In genomic region chr7:65115366-65115765, GRCm38 (mm10) we compare ENCODE assay signal across 36 mouse cellular contexts. TPM values are rescaled to one million over a fixed set of nuclear protein-coding genes. Genes with fewer than 3 reads are reported as not detected.
"Had no signal": no experiment of that assay in that cellular context is flagged by ENCODE, and none has a peak within 500 bp of the region (broad histone marks: within the 10 kb centered on the region; RNA-seq: fewer than 3 reads in every experiment).

No protein-coding gene starts in this region.

- H3K27ac ChIP-seq: heart, embryonic 10.5 days; heart, embryonic 13.5 days; heart, embryonic 15.5 days; hindbrain, embryonic 12.5 days; hindbrain, embryonic 13.5 days; hindbrain, embryonic 14.5 days; hindbrain, postnatal 0 days; intestine, embryonic 15.5 days; kidney, embryonic 15.5 days; kidney, postnatal 0 days; layer of hippocampus, adult 2 months; left cerebral cortex, adult 2 months had no signal

- H3K4me2 ChIP-seq: heart, embryonic 11.5 days; heart, embryonic 12.5 days; heart, embryonic 13.5 days; heart, embryonic 15.5 days; hindbrain, embryonic 12.5 days; hindbrain, embryonic 13.5 days; hindbrain, embryonic 14.5 days; intestine, embryonic 15.5 days; kidney, embryonic 15.5 days had no signal

- H3K9me3 ChIP-seq: heart, embryonic 10.5 days; heart, embryonic 12.5 days; heart, embryonic 13.5 days; heart, embryonic 15.5 days; hindbrain, embryonic 12.5 days; hindbrain, embryonic 13.5 days; intestine, embryonic 15.5 days; kidney, embryonic 15.5 days had no signal

- H3K27me3 ChIP-seq: heart, embryonic 15.5 days; hindbrain, embryonic 12.5 days; hindbrain, embryonic 13.5 days; intestine, embryonic 15.5 days; kidney, embryonic 15.5 days had no signal

- H3K4me1 ChIP-seq: heart, embryonic 12.5 days; heart, embryonic 13.5 days; heart, embryonic 15.5 days; hindbrain, embryonic 12.5 days; intestine, embryonic 15.5 days; kidney, embryonic 15.5 days had no signal

- DNase-seq: heart, postnatal 10 days; heart, postnatal 14 days; heart, postnatal 36 days; heart, postnatal 4 days; kidney, adult 11 months; kidney, adult 18-20 months; kidney, adult 2 months; kidney, adult 8-10 months; kidney, adult 9 months; kidney, postnatal 10 days; kidney, postnatal 14 days; kidney, postnatal 25 days; kidney, postnatal 36 days; kidney, postnatal 4 days; layer of hippocampus, adult 9-11 months; layer of hippocampus, postnatal 36 days had no signal

- H3K36me3 ChIP-seq: heart, embryonic 10.5 days; heart, embryonic 12.5 days; heart, embryonic 13.5 days; heart, embryonic 15.5 days; hindbrain, embryonic 12.5 days; hindbrain, embryonic 13.5 days; intestine, embryonic 15.5 days; kidney, embryonic 15.5 days had no signal

- ATAC-seq: hindbrain, embryonic 16.5 days; hindbrain, postnatal 0 days; inflammation-experienced regulatory T-cells, adult 6 months; intestine, embryonic 15.5 days; intestine, embryonic 16.5 days; intestine, postnatal 0 days had no signal

- H3K9ac ChIP-seq: heart, embryonic 12.5 days; heart, embryonic 13.5 days; heart, embryonic 15.5 days; hindbrain, embryonic 12.5 days; hindbrain, embryonic 13.5 days; hindbrain, embryonic 14.5 days; intestine, embryonic 15.5 days; kidney, embryonic 15.5 days had no signal

- H3K4me3 ChIP-seq: heart, embryonic 10.5 days; heart, embryonic 12.5 days; heart, embryonic 13.5 days; heart, embryonic 15.5 days; hindbrain, embryonic 12.5 days; hindbrain, embryonic 13.5 days; intestine, embryonic 15.5 days; kidney, embryonic 15.5 days; layer of hippocampus, adult 2 months; left cerebral cortex, adult 2 months had no signal

RNA-seq across cellular contexts. Expression of gene Fam189a1, which starts 41.0 kb away (rescaled TPM):
- total RNA-seq: heart, postnatal 10 days; heart, postnatal 14 days; heart, postnatal 25 days; heart, postnatal 36 days; hematopoietic stem cell, adult 5-6 weeks had no signal
